Mouse (Mus musculus): ENCODE measurements around the gene Poll. TPM values are rescaled to one million over a fixed set of nuclear protein-coding genes. Genes with fewer than 3 reads are reported as not detected.

Poll gene
- 10 to 100 TPM; 21.7 to 37.7 TPM for polyA plus RNA-seq (2017; shearing (Covaris generic))

GRCm38 (mm10) chr19:45560153-45560890 is at the start of gene Poll, which contains the start of gene Gm17018:
Gene Poll (minus strand): TSS chr19:45560531.
Gene Gm17018 (plus strand): TSS chr19:45560615.
- ATAC-seq: peak; percentile 97

- ATAC-seq: no peak
These were observed 48.5 kb upstream of the Poll start for GRCm38 (mm10) chr19:45608648-45609339.

GRCm38 (mm10) chr19:45607479-45607878 is 47.1 kb upstream of the Poll start:
- ATAC-seq: no peak

GRCm38 (mm10) chr19:45606701-45607100 is 46.4 kb upstream of the Poll start:
- ATAC-seq: no peak

DNA sequence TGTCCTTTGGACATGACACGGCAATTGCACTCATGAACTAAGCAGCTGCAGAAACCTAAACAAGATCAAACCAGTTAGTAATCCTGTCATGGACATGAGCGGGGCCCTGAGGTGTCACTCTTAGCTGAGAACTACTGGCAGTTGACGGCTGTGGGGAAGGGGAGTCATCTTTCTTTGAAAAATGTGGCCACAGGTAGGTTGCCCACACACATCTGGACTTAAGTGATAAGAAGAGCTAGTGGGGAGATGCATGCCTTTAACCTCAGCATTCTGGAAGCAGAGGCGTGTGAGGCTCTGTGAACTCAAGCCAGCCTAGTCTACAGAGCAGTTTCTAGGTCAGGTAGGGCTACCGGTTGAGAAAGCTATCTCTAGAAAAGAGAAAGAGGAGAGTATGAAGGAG is 42.3 kb upstream of the Poll start:
- ATAC-seq: no peak

GRCm38 (mm10) chr19:45597106-45597505 is 36.8 kb upstream of the Poll start:
- ATAC-seq: no peak

DNA sequence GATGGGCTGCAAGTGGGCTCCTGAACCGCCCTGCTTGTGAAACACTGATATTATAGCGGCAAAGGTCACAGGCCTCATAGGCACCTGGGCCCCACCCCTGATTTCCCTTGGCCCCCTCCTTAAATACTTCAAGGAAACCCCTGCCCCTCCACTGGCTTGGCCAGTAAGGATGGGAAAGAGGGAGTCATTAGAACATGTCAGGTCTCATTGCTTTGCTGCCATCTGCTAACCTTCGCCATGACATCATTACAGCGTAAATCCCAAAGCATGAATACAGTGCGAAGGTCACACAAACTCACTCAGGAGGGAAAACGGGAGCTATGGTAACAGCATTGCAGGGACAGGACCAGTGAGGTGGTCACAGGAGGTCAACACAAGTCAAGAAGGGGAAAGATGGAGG is 36.1 kb upstream of the Poll start:
- no peak for ATAC-seq

DNA sequence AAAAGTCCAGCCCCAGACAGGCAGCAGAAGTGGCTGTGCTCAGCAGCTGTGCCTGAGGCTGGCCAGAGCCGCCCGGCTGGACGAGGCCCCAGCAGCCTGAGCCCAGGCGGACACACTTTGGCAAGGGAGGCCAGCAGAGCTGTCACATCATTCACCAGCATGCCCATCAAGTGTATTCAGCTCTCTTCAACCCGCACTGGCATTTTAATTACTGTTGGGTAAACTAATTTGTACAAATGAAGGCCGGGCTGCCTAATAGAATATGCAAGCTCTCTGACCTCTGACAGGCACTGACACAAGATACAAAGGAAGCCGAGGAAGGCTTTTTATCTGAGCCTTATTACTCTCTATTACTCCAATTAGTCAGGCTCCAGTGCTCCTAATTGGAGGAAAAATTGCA is 35.7 kb upstream of the Poll start:
- no peak for ATAC-seq

DNA sequence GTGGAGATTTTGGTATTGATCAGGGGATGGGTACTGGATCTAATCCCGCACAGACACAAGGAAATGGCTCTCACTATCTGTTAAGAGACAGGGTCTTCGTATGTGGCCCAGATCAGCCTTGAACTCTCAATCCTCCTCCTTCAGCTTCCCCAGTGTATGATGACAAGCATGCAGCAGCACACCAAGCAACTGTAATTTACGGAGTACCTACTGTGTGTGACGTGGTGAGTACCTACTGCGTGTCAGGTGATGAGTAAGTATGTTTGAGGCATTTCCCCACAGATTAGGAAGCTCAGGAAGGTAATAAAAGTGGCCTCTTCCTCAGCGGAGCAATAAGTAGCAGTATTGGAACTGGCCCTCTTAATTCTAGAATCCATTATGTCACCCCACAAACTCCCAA is 35.1 kb upstream of the Poll start:
- ATAC-seq: no peak

- ATAC-seq: no peak
These were observed 33.7 kb upstream of the Poll start for GRCm38 (mm10) chr19:45594079-45594478.

GRCm38 (mm10) chr19:45592916-45593315 is 32.6 kb upstream of the Poll start:
- no peak for ATAC-seq

DNA sequence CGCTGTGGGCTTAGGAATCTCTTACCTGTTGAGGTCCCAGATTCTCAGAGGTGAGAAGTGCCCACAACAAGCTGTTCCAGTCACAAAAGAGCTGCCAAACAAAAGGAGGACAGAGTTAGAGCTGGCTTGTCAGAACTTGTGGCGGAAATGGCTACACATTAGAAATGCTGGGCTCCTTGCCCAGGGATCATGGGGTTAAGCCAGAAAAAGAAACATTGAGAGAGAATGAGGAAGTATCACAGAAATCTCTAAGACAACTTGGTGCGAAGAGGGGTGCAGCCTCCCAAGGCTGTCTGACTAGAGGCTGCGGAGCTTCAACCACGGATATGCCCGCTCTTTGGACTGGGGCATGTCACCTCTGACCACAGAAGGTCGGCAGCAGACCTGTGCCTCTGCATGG is 31.4 kb upstream of the Poll start:
- no peak for ATAC-seq

- no peak for ATAC-seq
These were observed 29.4 kb upstream of the Poll start for GRCm38 (mm10) chr19:45589761-45590160.

GRCm38 (mm10) chr19:45587509-45588292 is 27.4 kb upstream of the Poll start:
- ATAC-seq: no peak

- ATAC-seq: no peak
These were observed 26.5 kb upstream of the Poll start for GRCm38 (mm10) chr19:45586850-45587249.

DNA sequence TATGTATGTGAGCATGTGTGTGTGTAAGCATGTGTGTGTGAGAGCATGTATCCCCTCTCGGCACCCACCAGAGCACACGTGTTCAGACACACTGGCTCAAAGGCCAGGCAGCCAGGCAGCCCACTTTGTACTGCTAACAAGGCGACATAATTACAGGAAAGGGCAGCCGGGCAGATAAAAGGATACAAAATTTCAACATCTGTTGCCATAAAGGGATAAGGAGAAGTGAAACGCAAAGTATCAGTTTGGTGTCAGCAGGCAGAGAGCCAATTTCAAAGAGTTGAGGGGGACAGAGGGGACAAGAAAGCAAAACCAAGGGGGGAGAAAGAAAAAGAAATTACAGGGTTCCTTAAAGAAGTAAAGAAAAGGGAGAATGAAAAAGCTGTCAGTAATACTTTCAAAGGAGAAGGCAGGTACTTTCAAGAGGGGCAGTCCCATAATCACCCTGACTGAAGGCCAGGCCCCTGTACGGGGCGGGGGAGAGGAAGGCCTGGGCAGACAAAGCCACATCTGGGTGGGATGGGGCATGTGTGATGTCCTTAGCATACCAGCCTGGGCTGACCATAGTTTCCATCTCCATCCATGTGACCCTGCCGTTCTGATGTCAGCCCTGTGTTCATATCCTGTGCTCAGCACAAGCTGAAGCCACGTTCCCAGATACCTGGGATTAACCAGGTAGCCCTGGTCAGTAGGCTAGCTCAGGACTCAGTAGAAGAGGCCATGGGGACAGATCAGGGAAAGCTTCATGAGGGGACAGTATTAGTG is 24.7 kb upstream of the Poll start:
- ATAC-seq: no peak

GRCm38 (mm10) chr19:45583136-45583535 is 22.8 kb upstream of the Poll start:
- no peak for ATAC-seq

DNA sequence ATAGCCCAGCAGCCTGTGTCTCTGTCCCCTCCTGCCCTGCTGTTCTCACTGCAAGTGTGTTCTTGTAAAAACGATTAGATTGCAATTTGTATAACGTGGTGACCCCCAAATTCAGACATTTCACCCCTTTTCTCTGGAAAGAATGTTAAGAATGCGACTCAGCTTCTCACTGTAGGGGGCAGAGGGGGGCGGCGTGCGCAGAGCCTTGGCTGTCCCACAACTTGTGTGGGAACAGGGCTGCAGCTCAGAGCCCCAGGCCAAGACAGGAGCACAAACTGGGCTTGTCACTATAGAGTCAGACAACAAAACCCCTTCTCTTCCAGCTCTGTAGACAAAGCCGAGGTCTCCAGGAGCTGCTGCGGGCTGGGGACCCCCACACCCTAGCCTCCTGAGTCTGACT is 21.8 kb upstream of the Poll start:
- no peak for ATAC-seq

DNA sequence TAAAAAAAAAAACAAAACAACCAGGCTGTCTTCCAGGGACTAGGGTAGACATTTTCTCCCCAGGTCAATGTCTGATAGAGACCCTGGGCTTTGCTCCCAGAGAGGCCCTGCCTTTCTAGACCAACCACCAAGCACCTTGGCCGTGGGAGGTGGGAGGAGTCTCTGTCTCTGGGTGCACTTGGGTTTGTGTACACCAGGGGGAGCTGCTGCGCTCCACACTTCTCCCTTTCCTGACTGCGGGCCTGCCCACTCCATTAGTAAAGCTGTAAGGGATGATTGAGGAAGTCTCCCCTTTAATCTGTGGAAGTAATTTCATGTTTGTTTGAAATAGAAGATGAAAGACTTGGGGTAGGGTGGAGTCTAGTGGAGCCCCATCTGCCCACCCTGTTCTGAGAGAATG is 20.9 kb upstream of the Poll start:
- no peak for ATAC-seq

DNA sequence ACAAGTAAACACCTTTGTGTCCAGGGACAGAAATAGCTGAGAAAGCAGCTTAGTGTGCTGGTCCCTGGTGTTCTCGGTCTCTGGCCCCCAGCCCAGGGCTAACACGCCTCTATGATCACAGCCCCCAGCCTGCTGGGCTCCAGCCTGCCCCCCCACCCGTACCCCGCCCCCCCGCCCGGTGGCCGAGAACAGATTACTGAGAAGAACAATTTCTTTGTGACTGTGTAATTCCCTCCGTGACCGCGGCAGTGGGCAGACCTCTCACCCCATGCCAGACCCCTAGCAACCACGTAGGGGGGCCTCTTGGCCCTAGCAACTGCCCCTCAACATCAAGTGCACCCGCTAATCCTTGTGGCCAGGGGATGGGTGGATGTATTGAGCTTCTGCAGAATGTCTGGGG is 19.9 kb upstream of the Poll start:
- ATAC-seq: no peak

DNA sequence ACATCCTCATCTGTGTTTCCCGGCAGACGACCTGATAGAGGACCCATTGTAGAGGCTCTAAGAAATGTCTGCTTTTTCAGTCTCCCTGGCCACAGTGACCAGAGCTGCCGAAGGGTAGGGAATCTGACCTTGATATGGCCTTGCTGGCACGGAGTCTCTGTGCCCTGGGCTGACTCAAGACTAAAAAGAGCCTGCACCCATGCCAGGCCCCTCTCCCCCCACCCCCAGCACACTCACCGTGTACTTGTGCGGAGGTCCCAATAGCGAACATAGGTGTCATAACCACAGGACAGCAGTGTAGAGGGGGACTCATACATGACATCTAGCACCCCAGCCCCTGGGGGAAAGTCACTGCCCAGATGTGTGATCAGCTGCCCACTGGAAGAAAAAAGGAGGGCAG is 19.1 kb upstream of the Poll start:
- ATAC-seq: no peak

DNA sequence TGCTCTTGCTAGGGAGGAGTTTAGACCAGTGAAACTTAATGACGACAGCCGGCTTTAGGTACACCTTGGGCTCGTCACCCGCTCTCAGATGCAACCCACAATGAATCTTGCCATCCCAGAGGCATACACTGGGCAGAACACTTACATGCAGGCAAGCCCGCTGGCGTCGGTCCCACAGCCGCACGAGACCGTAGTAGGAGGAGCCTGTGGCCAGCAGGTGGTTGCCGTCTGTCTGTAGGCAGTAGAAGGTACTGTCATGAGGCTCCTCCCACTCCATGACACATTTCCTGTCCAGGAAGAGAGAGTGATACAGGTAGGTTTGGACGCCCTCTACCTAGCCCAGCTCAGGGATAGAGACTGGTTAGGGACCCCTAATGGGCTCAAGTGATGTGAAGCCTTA is 18.6 kb upstream of the Poll start:
- peak; percentile 29 for ATAC-seq
